Mouse (Mus musculus) kidney, adult 2 months (tissue): Measurements from ENCODE around the gene Tsc1. TPM values are rescaled to one million over a fixed set of nuclear protein-coding genes. Genes with fewer than 3 reads are reported as not detected.

Experiments
- DNase-seq: peaks from one replicate; pipeline ENCODE4 v3.0.0; 2021
- H3K27ac ChIP-seq: fragments of 200-500 bp; 2 replicates; pipeline ENCODE4 v1.5.1; 2012; ENCODE audit warnings: low read depth, low read length, control low read depth, inconsistent platforms; ENCODE audit not compliant: insufficient read depth
- H3K27me3 ChIP-seq: fragments of 200-500 bp; replicated peaks from 2 replicates; pipeline ENCODE4 v1.6.1; 2012; ENCODE audit warnings: mild to moderate bottlenecking, moderate library complexity, low read length, inconsistent platforms; ENCODE audit not compliant: control insufficient read depth, insufficient read depth
- H3K36me3 ChIP-seq: fragments of 200-500 bp; 2 replicates; pipeline ENCODE4 v1.6.1; 2012; ENCODE audit warnings: mild to moderate bottlenecking, moderate library complexity, low read length, inconsistent platforms; ENCODE audit not compliant: control insufficient read depth, insufficient read depth
- H3K4me1 ChIP-seq: fragments of 200-500 bp; 2 replicates; pipeline ENCODE4 v1.6.1; 2011; ENCODE audit warnings: low read length; ENCODE audit not compliant: control insufficient read depth, insufficient read depth
- H3K4me3 ChIP-seq: fragments of 200-500 bp; 2 replicates; pipeline ENCODE4 v1.5.1; 2011; ENCODE audit warnings: mild to moderate bottlenecking, low read depth, low read length, control low read depth; ENCODE audit not compliant: insufficient read depth
- CTCF ChIP-seq: fragments of 200-500 bp; conservative IDR thresholded peaks from 2 replicates; pipeline ENCODE4 v1.5.1; 2011; ENCODE audit warnings: low read depth, mild to moderate bottlenecking, control low read depth, low read length, moderate library complexity, mixed read lengths; ENCODE audit not compliant: insufficient read depth, insufficient read length
- POLR2A ChIP-seq: fragments of 200-500 bp; IDR thresholded peaks from one replicate; pipeline ENCODE4 v1.6.1; 2011; ENCODE audit warnings: low read depth, low read length, control low read depth
- WGBS: fragments of 180-500 bp; shearing (Covaris S2); methylation state at CpG from one replicate; pipeline ENCODE4 v1.1.7; 2018; 5-methylcytosine and 5-hydroxymethylcytosine counted together
- polyA plus RNA-seq: library from polyadenylated mRNA; depleted of rRNA; stranded (reverse); fragments of >200 nt; gene quantifications from 2 replicates; pipeline ENCODE4 v1.2.3, GENCODE M21; 2012; rRNA removed

Tsc1 gene
- 17.5 and 21.4 TPM in 2 replicates for polyA plus RNA-seq

DNA sequence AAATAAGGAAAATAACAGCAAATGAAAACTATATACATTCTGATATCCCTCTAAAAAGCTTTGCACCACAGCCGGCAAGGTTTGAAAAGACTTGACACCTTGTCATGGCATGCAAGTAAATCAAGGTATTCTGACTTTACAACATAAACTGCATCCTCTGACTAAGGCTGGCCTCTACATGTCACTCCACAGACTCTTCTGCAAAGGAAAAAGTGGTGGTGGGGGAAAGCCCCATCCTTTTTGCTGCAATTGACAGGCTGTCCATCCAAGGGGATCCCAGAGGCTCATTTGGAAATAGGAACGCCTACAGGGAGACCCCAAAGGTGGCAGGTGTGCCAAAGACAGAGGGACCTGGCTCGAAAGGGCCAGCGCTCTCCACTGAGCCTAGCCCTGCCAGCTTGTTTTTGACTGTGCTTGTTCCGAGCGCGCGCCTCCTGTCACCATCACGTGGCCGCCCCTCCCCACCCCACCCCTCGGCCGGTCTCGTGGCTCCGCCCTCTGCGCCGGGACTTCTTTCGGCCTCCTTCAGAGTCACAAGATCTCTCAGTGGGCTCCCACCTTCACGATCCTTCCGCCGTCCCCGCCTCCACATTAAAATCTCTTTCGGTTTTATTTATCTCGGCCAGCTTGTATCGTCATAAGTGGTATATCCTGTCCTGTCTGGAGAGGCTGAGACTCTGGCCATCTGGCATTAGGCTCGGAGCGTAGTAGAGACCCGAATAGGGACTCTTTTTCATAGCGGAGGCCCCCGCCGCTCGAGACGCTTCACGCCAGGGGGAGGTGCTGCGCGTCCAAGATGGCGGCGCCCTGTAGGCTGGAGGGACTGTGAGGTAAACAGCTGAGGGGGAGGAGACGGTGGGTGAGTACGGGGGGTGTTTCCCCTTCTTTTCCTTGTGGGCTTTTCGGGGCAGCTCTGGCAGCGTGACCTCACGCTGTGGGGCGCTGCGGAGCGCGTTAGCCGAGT lies at the start of gene Tsc1:
Tsc1 (plus strand) TSS at position 768 of the 964 bp plus-strand sequence.
- peak; percentile 98 for DNase-seq
- peak within 1 kb of the TSS; percentile 95 for H3K27ac ChIP-seq
- no peaks in the 10 kb centered on the region for H3K27me3 ChIP-seq
- peaks cover 11% of the 10 kb centered on the region; the same call in 1 of the 2 replicates for H3K4me1 ChIP-seq
- 2% methylated on average over 45 of the region's 47 CpGs for WGBS
- no peaks in the 10 kb centered on the region for H3K36me3 ChIP-seq
- H3K4me3 ChIP-seq = peak within 1 kb of the TSS; percentile 68
- peak; percentile 26 for TF ChIP-seq POLR2A
- TF ChIP-seq CTCF = no peak

DNA sequence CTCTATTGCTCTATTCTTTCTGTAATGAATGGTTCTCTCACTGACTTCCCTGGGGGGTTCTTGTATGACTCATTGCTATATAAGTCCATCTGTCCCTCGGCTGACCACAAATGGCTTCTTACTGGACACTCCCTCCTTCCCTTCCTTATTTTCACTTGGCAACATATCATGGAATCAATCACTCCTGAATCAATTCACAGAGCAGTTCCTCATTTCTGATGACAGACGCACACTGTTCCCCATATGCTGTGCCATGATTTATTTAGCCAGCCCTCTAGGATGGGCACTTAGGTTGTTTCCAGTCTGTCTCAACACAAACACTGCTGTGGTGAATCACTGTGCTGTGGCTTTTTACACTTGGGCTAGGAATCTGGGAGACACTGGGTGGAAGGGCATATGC lies 49.5 kb upstream of the Tsc1 start:
- no peaks in the 10 kb centered on the region for H3K36me3 ChIP-seq
- no peak overlapping the region for H3K27ac ChIP-seq
- DNase-seq = no peak
- no peaks in the 10 kb centered on the region for H3K27me3 ChIP-seq
- WGBS = 53% methylated on average over 2 of the region's 2 CpGs
- no peak overlapping the region for H3K4me3 ChIP-seq
- H3K4me1 ChIP-seq = no peaks in the 10 kb centered on the region
- TF ChIP-seq CTCF (no peak), POLR2A (no peak)

DNA sequence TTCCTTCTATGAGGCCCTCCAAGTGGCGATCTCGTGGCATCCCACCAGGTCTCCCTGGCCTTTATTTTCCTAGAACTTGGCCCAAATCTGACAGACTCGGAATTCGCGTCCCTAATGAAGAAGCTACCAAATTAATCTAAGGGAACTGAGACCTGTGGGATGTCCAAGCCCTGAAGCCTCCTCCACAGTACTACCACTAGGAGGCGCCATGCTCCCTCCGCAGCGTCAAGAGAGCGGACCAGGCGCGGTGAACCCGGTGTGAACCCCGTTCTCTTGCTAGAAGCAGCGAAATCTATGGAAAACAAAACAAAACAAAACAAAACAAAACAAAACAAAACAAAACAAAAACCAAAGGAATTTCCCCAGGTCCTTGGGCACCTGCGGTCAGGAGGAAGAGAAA lies 48.2 kb upstream of the Tsc1 start:
- TF ChIP-seq CTCF (peak; percentile 90), POLR2A (no peak)
- no peaks in the 10 kb centered on the region for H3K36me3 ChIP-seq
- H3K4me1 ChIP-seq = no peaks in the 10 kb centered on the region
- peak; percentile 73 for DNase-seq
- no peak overlapping the region for H3K27ac ChIP-seq
- no peaks in the 10 kb centered on the region for H3K27me3 ChIP-seq
- 8% methylated on average over 15 of the region's 15 CpGs for WGBS
- H3K4me3 ChIP-seq = no peak overlapping the region

DNA sequence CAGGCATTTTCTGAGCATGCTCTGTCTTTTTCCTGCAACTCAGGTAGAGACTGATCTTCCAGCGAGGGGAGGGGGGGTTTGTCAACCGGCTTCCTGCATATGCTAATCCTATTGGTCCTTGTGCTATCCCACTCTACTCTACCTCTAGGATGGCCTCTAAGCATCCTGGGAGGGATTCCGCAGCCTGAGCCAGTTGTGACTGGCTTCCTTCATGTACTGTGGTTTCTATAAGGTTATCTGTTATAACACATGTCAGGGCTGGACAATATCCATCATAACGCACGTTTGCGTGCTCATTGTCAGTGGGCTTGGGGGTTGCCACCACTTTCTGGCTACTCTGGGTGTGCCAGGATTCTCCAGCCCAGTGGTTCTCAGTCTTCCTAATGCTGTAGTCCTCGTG lies 45.0 kb upstream of the Tsc1 start:
- no peaks in the 10 kb centered on the region for H3K4me1 ChIP-seq
- no peaks in the 10 kb centered on the region for H3K27me3 ChIP-seq
- DNase-seq = no peak
- 85% methylated on average over 7 of the region's 7 CpGs for WGBS
- H3K36me3 ChIP-seq = no peaks in the 10 kb centered on the region
- no peak for TF ChIP-seq CTCF
- TF ChIP-seq POLR2A = no peak
- no peak overlapping the region for H3K27ac ChIP-seq
- no peak overlapping the region for H3K4me3 ChIP-seq

DNA sequence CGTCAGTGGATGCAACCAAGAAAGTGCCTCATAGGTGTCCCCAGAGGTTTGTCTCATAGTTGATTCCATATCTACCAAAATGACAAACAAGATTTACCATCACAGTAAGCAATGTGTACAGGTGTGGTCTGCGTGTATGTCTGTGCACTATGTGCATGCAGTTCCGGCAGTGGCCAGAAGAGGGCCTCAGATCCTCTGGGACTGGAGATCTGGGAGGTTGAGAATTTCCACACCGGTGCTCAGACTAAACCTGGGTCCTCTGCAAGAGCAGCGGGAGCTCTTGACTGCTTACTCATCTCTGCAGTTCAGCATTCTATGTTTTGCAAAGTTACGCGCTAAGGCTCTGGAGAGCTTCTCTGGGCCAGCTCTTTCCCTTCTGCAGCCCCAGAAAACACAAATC lies 44.0 kb upstream of the Tsc1 start:
- no peak for DNase-seq
- no peak for TF ChIP-seq POLR2A
- 0 out of 2 replicates have a peak, but pooled peaks have one; percentile 20 for TF ChIP-seq CTCF
- Histone ChIP-seq H3K4me3 (no peak overlapping the region), H3K27ac (no peak overlapping the region), H3K4me1 (no peaks in the 10 kb centered on the region), H3K27me3 (no peaks in the 10 kb centered on the region), H3K36me3 (no peaks in the 10 kb centered on the region)
- WGBS = 95% methylated on average over 7 of the region's 7 CpGs

DNA sequence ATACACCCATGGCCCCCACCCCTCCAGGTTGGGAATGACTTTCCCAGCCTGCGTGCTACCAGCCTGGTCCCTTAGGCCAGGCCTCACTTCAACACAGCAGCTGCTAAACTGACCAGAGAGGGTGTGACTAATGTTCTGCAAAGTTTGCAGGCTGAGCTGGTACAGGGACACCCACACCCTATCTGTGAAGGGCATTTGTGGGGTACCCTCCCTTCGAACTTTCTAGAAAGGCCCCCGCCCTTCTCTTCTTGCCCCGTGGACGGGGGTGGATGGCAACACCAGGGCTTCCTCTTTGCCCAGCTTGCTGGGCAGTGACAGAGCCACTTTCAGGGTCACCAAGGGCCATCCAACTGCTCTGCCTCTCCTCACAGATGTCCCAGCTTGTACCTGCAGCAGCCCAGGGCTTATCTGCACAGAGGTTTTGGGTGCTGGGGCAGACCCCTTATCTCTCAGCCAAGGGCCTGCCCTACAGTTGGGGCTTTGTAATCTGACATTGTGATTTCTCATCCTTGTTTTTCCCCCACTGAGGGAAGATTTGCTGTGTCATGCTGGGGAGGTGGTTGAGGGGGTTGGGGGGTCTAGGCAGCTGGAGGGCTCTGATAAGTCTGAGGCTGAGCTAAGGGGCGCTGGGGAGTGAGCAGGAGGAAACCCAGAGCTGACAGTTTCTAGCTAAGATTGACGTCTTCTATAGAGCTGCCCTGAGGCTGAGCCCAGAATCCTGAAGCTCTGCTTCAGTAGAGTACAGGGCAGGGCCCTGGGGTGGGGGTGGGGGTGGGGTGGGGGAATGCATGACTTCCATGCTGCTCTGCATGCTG lies 43.1 kb upstream of the Tsc1 start:
- no peaks in the 10 kb centered on the region for H3K4me1 ChIP-seq
- no peak for DNase-seq
- WGBS = 81% methylated on average over 7 of the region's 7 CpGs
- H3K4me3 ChIP-seq = no peak overlapping the region
- no peak overlapping the region for H3K27ac ChIP-seq
- H3K36me3 ChIP-seq = no peaks in the 10 kb centered on the region
- H3K27me3 ChIP-seq = no peaks in the 10 kb centered on the region
- no peak for TF ChIP-seq POLR2A
- TF ChIP-seq CTCF = no peak
